Mouse (Mus musculus) left cerebral cortex, postnatal 14 days (tissue): ENCODE measurements around the gene Clec9a. TPM values are rescaled to one million over a fixed set of nuclear protein-coding genes. Genes with fewer than 3 reads are reported as not detected.
A peak's percentile ranks its signal among the peaks of the same experiment; 100 is the strongest.

ENCODE experiments used
- DNase-seq, 2 experiments: peaks; one replicate each; pipeline ENCODE4 v3.0.0; 2021 to 2022; ENCODE audit warnings: low spot score in 2 of 2, mixed read lengths in 1 of 2
- intact Hi-C: fragments of 180-260 bp; cut with DNase I; formaldehyde crosslinking; loops from one replicate; pipeline ENCODE4 v1.15.1; 2025
- total RNA-seq, 2 experiments: library from RNA; stranded (reverse); gene quantifications; 2 replicates each; pipeline ENCODE4 v1.2.3; 2021

Gene Clec9a
- total RNA-seq, 2 experiments from 2014 or later, result not detected

GRCm38 (mm10) chr6:129422311-129422710 lies 13.6 kb downstream of the Clec9a start:
- intact Hi-C loops, result no loop called here
- DNase-seq, result no peak

DNA sequence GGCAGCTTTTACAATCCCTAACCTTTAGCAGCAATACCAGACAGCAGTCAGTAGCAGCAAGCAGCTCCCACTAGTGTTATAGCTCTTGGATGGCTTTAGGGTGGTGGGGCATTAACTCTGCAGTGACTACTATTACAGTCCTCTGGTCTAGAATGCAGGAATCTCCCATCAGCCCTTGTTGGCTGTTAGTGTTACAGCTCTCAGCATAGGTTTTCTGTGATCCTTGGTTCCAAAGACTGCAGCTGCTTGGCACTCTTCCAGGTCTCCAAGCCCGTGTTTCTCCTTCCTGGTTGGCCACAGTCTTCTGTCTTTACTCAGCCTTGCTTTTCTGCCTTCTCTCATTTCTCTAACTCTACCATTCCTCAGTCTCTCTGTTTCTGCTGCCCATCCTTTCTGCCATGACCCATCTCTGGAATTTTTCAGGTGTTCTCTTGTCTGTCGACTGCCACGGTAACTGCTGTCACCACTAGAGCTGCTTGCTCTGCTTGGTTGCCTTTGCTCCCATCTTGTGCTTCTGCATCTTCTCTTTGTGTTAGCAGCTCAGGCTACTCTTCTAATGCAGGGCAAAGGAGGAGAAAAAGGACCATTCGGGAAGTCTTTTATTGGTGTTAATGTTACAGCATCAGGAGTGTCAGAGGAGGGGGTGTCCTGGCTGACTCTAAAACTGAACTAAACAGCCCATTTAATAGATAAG lies 14.5 kb downstream of the Clec9a start:
- intact Hi-C loops, result no loop called here
- no peak for DNase-seq

DNA sequence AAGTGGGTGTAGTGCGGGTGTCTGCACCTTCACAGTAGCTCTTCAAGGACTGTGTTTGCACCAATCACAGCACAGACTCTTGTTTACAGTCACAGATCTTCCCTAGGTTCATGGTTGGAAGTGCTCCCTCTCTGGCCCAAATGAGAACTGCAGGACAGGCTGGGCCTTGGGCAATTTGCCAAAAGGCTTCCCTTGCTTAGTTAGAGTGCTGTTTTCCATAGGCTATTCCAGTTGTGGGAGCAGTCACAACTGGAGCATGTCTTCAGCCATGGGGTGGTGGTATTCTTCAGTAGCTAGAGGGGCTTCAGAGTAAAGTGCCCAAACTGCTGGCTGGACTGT lies 15.0 kb downstream of the Clec9a start:
- DNase-seq, result peak; percentile 63 to 78
- intact Hi-C loops, result no loop called here

DNA sequence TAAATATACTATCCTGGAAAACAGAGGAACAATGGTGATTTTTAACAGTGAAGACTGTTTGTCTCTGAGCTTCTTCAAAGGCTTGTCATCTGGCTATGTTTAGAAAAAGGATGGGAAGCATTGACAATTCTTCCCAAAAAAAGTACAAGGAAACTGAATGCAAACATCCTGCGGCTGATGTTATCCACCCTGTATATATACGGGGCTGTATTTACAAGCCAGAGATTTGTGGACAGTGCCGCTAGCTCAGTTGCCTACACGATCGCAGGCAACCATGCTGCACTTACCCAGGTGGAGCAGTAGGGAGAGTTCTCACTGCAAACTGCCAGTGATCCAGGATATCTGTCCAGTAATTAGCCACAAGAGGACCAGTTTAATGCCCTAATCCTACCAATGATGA lies 16.6 kb downstream of the Clec9a start:
- DNase-seq, result no peak
- intact Hi-C loops, result no loop called here

DNA sequence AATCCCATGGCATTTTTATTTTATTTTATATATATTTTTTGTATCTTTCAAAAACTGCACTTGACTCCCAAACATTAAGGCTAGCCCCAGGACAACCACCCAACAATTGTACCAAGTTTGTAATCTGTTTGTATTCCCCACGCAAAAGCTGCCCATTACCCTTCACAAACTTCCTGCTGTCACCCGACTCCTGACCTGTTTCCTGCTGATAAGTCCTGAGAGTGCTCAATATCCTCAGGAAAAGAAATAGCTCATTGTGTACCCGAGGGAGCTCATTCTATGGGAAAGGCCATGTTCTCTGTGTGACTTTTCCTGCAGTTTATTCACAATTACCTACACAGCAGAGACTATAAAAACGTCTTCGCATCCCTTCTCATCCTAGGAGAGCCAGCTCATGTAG lies 17.1 kb downstream of the Clec9a start:
- no peak for DNase-seq
- intact Hi-C loops, result no loop called here

GRCm38 (mm10) chr6:129427281-129427680 lies 18.6 kb downstream of the Clec9a start:
- no peak for DNase-seq
- intact Hi-C loops, result no loop called here

GRCm38 (mm10) chr6:129434239-129434638 lies 25.6 kb downstream of the Clec9a start:
- DNase-seq, result no peak
- intact Hi-C loops, result no loop called here

DNA sequence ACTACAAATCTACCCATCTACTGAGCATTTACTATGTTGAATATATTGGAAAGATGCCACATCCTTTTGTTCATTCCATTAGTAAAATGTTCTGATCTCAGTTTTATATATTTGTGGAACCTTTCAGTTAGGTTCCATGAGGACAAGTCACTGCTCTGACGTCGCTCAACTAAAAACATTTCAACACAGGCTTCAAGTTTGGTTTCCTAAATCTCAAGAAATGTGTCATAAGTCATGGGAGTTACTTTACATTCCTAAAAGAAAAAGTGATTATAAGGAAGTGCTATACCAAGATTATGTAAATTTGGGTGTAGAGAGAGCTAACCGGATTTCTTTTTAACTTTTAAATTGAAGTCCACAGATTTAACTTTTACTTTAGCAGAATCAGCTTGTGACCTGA lies 27.4 kb downstream of the Clec9a start:
- no peak for DNase-seq
- intact Hi-C loops, result no loop called here

GRCm38 (mm10) chr6:129438033-129438432 lies 29.4 kb downstream of the Clec9a start:
- intact Hi-C loops, result no loop called here
- DNase-seq, result no peak

DNA sequence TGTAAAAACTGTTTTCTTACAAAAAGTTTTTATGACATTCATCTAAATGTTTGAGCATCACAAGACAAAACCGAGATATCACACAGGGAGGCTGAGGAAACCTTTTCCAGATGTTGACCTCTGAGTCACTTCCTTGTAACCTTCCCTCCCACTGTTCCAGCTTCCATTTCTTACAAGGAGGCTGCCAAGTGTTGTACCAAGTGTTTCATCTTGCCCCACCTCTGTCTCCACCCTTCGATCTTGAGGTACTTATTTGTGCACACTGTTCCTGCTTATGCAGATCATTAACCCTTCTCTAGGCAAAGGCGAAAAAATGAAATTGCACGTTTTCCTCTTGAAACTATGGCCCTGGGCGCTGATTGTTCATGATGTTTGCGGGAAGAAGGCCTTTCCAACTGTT lies 41.1 kb downstream of the Clec9a start:
- DNase-seq, result no peak
- intact Hi-C loops, result no loop called here

- DNase-seq, result no peak
- intact Hi-C loops, result no loop called here
Observed at GRCm38 (mm10) chr6:129451411-129452039, 42.9 kb downstream of the Clec9a start, which contains the start of gene Clec1a. TSS of gene Clec1a (minus strand) at chr6:129452000.

DNA sequence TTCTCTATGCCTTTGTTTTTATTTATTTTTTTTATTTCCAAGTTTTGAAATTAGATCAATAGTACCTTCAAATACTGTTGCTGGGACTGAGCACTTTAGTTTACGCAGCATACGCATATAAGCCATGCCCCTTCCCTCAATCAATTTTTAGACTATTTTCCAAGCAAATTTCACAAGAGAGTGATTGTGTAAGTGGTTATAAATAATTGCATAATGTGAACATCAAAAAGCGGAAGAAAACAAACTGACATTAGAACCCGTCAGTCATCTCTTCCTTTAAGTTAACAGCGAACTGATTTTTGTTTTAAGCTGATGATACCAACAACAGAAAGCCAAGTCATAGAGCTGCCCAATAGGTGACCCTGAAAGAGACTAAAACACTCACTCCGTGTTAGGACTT lies 62.7 kb downstream of the Clec9a start:
- DNase-seq, result no peak
- intact Hi-C loops, result no loop called here

GRCm38 (mm10) chr6:129472627-129473026 lies 64.0 kb downstream of the Clec9a start:
- no peak for DNase-seq
- intact Hi-C loops, result no loop called here

Other genes starting within 250 kb of the Clec9a start
- 1 to 10 TPM; 6.1 to 8.0 TPM for gene Clec2d, start 228.2 kb upstream of the Clec9a start, total RNA-seq
- not detected for gene Cd69, start 133.4 kb upstream of the Clec9a start, total RNA-seq
- not detected for gene 4922502D21Rik, start 77.1 kb upstream of the Clec9a start, total RNA-seq
- under 1 TPM in 1 of 2 experiments, not detected in 1; 0.25 TPM for gene Clec12a, start 66.2 kb upstream of the Clec9a start, total RNA-seq
- gene Clec12b, start 23.0 kb upstream of the Clec9a start, total RNA-seq, result not detected
- gene Clec1b, start 11.6 kb upstream of the Clec9a start, total RNA-seq, result under 1 TPM in 1 of 2 experiments, not detected in 1; 0.46 TPM
- gene Clec1a, start 43.1 kb downstream of the Clec9a start, total RNA-seq, result 1 to 10 TPM; 1.4 to 2.1 TPM
- not detected for gene Olr1, start 98.3 kb downstream of the Clec9a start, total RNA-seq
- not detected for gene Tmem52b, start 103.7 kb downstream of the Clec9a start, total RNA-seq
- gene Gabarapl1, start 124.3 kb downstream of the Clec9a start, total RNA-seq, result 100 to 1,000 TPM; 576 to 580 TPM
- not detected for gene Klre1, start 169.0 kb downstream of the Clec9a start, total RNA-seq
- gene Klrd1, start 182.9 kb downstream of the Clec9a start, total RNA-seq, result under 1 TPM in 1 of 2 experiments, not detected in 1; 0.49 TPM
- not detected for gene Klrk1, start 215.0 kb downstream of the Clec9a start, total RNA-seq
- gene Klrc3, start 234.5 kb downstream of the Clec9a start, total RNA-seq, result not detected